Mouse (Mus musculus) left cerebral cortex, postnatal 14 days (tissue): ENCODE data around the gene Ang5. TPM values are rescaled to one million over a fixed set of nuclear protein-coding genes. Genes with fewer than 3 reads are reported as not detected.
A peak's percentile ranks its signal among the peaks of the same experiment; 100 is the strongest.
"Not testable (repeated sequence)": the region's sequence is repeated elsewhere in the genome, so short reads cannot be mapped to it uniquely, and the experiment has no call there.

ENCODE experiments used
- DNase-seq, 2 experiments: peaks; one replicate each; pipeline ENCODE4 v3.0.0; 2021 to 2022; ENCODE audit warnings: low spot score in 2 of 2, mixed read lengths in 1 of 2
- intact Hi-C: fragments of 180-260 bp; cut with DNase I; formaldehyde crosslinking; loops from one replicate; pipeline ENCODE4 v1.15.1; 2025
- long read RNA-seq, 2 experiments: library from polyadenylated mRNA; stranded (forward); transcript quantifications; one replicate each; pipeline ENCODE4 v2.0.0; 2021
- total RNA-seq, 2 experiments: library from RNA; stranded (reverse); gene quantifications; 2 replicates each; pipeline ENCODE4 v1.2.3; 2021

The Ang5 gene
- not detected for total RNA-seq
- long read RNA-seq, experiment 1: 0 reads
- long read RNA-seq, experiment 2: 0 reads

DNA sequence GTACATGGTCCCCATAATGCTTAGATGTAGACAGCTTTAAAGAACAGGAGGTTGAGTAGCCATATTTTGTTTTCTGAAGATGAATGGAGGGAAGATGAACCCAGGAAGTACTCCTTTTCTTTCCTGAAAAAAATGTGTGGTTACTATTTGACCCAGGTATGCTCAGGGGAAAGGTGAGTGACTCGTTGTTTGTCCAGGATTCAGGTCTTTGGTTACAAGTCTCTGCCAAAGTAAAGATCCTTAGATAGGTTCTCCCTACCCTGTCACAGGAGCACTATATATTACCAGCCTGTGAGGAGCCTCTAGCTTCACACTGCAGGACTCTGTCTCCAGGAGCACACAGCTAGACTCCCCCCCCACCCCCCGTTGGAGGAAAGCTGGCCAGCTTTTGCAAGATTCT, at the start of gene Ang5:
TSS of gene Ang5 (plus strand) at position 301 of the 400 bp plus-strand sequence.
- intact Hi-C loops, DNase-seq: not testable (repeated sequence)

DNA sequence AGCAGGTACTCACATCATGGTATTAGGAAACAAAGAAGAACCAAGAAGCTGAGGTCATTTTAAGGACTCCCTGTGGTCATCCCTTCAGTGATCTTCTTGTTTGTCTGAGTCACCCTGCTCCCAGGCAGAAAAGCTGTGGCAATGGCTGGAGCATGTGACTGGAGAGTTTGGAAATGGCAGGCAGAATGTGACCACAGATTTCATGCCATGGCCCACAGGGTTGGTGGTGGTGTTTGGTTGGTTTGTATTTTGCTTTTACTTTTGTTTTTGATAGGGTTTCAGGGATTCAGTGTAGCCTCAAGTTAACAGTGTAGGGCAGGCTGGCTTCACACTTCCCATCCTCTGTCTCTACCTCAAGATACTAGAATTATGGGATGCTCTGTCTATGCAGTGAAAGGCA, 38.7 kb upstream of the Ang5 start:
- intact Hi-C loops, DNase-seq: not testable (repeated sequence)

DNA sequence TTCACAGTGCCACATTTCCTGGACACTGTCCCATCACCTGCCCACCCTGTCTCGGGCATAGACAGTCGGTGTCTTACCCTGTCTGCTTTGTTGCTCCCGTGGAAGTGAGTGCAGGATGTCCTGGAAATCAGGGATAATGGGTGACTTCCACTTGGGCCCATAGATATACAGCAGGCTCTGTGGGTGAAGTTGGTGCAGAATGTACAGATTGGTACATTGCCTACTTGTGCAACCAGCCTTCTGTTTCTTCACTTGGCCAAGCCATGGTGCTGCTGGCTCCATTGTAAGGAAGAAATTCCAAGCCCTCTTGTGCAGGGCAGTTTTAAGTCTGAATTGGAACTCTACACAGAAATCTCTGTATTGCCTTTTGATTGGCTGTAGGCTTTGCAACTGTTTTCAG, 33.4 kb upstream of the Ang5 start, which contains the start of gene Ear10:
TSS of gene Ear10 (minus strand) at position 101 of the 400 bp plus-strand sequence.
- intact Hi-C loops: not testable (repeated sequence)

DNA sequence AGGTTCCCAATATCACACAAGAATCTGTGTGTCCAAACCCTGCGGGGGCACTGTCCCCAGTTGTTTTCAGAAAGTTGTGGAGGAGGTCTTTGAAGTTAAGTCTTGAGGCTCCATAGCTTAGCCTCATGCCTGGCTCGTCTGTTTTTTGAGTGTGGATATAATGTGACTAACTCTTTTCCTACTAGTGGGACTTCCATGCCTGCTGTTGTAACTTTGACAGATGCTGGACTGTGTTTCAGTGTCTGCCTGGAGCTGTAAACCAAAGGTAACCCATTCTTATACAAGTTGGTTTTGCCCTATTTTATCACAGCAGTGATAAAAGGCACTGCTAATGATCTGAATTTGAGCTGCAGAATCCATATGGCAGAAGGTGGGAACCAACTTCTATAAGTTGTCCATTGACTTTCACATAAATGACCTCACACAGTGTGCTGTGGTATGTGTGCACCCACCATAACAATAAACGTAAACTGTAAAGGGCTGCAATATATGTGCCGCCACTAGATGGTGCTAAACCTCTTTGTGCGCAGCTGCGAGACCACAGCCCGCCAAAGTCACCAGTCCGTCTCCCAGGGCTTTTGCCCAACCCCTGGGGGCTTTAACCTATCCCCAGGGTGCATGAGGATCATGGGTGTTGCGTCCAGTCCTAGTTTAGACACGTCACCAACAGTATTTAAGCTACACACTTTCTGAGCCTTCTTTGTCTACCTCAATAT, 32.0 kb upstream of the Ang5 start, which contains the start of gene Gm8113:
TSS of gene Gm8113 (plus strand) at position 703 of the 716 bp plus-strand sequence.
- peak; percentile 40 to 65 for DNase-seq
- intact Hi-C loops: not testable (repeated sequence)

More for the DNA sequence above, 33.4 kb upstream of the Ang5 start, which contains the start of gene Ear10:
- DNase-seq: not testable (repeated sequence)

DNA sequence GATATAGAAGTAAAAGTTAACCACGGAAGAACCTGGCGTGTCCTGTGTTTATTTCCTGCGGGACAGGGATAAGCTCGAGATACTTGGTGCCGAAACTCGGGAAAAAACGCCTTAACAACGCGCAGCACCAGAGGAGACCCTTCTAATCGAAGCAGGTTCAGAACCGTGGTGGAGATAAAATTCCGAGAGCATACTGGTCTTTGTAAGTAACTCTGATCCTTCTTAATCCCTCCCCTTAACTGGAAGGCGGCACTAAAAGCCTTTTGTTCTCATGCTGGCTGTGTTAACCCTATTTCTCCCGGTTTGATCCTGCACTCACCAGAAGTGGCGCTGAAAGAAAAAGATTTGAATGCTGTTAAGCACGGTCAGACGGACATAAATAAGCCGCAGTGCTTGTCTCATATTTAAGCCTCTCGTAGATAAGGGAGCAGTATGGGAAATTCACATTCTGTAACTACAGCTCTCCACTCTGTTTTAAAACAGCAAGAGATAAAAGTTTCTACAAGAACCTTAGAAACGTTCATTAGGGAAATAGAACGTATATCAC, 31.4 kb upstream of the Ang5 start:
- DNase-seq, intact Hi-C loops: not testable (repeated sequence)

DNA sequence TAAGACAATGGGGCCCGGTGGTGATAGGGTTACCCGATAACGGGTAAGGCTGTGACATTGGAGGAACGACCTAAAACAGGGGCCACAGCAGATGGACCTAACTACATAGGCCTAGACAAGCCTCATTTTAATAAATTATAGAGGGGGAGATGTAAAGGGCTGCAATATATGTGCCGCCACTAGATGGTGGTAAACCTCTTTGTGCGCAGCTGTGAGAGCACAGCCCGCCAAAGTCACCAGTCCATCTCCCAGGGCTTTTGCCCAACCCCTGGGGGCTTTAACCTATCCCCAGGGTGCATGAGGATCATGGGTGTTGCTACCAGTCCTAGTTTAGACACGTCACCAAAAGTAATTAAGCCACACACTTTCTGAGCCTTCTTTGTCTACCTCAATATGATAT, 23.9 kb upstream of the Ang5 start:
- intact Hi-C loops: not testable (repeated sequence)

DNA sequence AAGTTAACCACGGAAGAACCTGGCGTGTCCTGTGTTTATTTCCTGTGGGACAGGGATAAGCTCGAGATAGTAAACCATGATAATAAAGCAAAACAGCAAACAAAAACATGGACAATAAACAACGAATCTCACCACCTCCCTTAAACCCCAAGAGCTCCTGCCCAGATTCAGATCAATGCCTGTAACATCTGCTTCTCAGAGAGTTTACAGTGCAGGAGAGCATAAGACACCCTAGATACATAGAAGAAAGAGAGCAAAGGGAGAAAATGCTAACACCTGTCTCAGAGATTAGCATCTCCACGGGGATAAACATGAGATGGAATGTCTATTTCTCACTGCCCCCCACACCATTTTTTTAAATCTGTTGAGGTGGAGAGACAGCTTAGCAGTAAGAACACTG, 23.5 kb upstream of the Ang5 start:
- intact Hi-C loops, DNase-seq: not testable (repeated sequence)

More for the DNA sequence above, 23.9 kb upstream of the Ang5 start:
- peak; percentile 18 to 51 for DNase-seq

DNA sequence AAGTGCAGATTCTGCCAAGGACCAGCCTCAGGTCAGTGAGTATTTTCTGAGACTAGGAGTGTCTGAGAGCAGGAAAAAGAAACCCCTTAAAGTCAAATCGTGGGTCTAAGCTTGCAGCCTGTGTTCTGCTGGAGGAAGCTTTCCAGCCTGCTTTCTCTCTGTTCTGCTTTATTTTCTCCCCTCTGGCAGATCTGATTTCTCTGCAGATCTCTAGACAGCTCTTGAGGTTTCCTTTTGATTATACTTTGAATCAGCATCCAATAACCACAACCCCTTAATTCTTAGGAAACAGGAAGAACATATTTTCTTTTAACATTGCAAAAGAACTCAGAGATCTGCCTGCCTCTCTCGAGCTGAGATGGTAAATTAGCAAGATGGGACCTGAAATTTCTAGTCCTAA, 3.5 kb upstream of the Ang5 start:
- DNase-seq, intact Hi-C loops: not testable (repeated sequence)

DNA sequence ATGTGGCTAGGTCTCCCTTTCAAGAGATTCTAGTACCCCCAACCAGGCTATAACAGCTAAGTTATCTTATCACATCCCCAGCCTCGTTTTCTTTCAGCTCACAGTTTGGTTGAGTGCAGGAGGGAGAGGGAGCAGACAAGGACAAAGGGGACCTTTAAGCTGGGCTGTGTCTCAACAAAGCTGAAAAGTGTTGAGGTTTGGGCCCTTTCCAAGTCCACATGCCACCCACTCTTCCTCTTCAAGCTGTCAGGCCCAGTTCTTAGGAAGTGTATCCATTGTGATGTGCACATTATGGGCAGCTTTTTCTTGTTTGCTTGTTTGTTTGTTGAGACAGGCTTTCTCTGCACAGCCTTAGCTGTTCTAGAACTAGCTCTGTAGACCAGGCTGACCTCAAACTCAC, 1.8 kb upstream of the Ang5 start:
- DNase-seq, intact Hi-C loops: not testable (repeated sequence)

DNA sequence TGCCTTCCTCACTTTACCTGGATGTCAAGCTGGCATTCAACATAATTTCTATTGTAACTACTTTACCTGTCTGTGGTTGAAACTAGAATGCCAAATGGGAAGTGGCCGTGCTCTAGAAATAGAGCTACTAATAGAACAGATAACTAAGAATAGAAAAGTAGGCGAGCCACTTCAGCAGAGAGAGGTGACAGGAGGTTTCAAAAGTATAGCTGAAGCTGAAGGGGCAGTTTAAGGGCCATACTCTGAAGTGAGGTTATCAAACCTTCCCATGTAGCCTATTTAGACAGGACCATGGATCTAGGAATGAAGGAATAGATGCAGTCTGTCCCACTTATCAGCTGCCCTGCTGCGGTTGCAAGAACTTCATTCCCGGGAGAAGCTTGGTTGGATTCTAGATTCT, 26.6 kb downstream of the Ang5 start:
- intact Hi-C loops: no loop called here
- no peak for DNase-seq

DNA sequence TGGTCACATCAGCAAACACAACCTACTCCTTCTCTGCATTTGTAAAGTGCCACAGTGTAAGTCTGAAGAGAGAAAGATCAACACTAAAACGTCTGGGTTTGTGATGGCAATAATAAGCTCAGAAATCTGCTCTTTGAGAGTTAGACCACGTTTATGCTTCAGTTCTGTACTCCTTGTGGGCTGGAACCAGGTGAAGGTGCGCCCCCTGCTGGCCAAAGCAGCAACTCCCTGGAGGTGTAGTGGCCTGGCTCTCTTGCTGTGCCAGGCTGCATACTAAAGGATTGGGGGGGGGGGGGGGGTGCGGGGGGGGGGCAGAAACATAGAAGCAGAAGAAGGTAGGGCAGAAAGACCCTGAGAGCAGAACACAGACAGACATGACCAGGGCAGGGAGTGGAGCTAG, 27.0 kb downstream of the Ang5 start:
- intact Hi-C loops: no loop called here
- peak; percentile 40 to 56 for DNase-seq

DNA sequence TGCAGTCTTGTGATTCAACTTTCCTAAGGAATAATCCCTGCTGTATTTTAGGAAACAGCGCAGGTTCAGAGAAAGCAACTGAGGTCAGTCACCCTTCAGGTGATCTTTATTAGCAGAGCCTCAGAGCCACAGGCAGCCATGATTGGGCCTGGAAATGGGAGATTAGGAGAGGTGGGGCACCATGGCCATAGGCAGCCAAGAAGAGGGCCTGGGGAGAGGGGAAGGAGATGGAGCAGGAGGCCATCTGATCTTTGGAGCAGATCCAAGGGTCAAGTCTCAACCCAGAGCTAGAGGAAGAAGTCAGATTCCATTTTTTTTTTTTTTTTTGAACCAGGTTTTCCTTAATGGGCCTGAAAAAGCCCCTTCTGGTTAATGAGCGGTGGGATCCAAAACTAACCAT, 29.3 kb downstream of the Ang5 start:
- DNase-seq: no peak
- intact Hi-C loops: no loop called here

DNA sequence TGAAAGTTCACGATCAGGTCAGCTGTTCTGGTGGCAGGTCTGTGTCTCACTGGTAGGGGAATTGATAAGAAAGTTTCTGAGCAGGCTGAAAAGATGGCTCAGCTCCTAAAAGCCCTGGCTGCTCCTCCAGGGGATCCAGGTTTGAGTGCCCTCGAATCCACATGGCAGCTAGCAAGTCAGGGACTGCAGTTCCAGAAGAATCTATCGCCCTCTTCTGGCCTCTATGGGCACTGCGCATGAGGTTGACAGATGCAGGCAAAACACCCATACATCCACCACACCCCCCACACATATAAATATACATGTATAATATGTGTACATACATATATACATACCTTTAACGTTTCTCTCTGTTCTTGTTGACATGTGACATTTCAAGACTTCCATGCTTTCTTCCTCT, 30.5 kb downstream of the Ang5 start:
- DNase-seq: peak; percentile 81 to 88
- intact Hi-C loops: not testable (repeated sequence)

DNA sequence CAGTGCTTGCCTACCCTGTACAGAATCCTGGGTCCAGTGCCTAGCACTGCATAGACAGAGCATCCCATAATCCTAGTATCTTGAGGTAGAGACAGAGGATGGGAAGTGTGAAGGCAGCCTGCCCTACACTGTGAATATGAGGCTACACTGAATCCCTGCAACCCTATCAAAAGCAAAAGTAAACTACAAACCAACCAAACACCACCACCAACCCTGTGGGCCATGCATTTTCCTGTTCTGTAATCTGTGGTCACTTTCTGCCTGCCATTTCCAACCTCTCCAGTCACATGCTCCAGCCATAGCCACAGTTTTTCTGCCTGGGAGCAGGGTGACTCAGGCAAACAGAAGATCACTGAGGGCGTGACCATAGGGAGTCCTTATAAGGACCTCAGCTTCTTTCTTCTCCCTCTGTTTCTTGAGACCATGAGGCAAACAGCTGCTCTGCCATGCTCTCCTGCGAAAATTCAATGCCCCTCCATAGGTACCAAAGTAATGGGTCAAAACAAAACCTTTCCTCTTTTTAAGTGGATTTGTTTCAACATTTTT, 41.7 kb downstream of the Ang5 start:
- DNase-seq, intact Hi-C loops: not testable (repeated sequence)

DNA sequence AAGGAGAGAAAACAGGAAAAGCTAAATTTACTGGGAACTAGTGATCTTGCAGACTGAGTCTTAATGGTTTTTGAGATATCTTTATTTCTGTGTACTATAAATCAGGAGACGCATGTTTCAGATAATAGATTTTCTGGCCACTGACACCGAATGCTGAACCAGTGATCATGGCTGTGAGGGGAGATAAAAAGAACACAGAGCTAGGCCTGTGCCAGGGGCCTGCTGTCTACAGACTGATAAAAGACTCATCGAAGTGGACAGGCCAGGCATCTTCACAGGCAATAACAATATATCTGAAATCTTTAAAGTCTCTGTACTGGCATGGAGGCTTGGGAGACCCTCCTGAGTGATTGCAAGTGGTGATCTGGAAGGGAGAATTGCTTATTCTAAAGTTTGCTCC, 44.7 kb downstream of the Ang5 start:
- no peak for DNase-seq
- intact Hi-C loops: no loop called here

DNA sequence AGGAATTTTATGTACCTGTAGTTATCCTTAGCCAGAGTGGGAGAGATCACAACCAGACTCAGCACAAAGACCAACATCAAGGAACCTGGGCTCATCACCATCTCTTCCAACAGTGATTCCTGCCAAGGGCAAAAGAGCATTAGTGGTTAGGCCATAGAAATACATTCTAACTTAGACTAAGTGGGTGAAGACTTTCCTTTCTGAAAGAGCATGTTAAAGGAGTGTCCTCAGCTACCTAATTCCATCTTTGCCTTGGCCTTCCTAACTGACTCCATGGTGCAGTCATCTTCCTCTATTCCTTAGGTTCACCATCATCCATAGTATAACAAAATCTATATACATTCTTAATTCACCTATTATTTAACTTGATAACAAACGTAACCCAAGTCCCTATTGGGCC, 45.3 kb downstream of the Ang5 start, which contains the start of gene Ang6:
TSS of gene Ang6 (minus strand) at position 101 of the 400 bp plus-strand sequence.
- intact Hi-C loops: no loop called here
- no peak for DNase-seq

DNA sequence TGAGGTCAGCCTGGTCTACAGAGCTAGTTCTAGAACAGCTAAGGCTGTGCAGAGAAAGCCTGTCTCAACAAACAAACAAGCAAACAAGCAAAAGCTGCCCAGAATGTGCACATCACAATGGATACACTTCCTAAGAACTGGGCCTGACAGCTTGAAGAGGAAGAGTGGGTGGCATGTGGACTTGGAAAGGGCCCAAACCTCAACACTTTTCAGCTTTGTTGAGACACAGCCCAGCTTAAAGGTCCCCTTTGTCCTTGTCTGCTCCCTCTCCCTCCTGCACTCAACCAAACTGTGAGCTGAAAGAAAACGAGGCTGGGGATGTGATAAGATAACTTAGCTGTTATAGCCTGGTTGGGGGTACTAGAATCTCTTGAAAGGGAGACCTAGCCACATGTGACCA, 51.2 kb downstream of the Ang5 start:
- intact Hi-C loops, DNase-seq: not testable (repeated sequence)

DNA sequence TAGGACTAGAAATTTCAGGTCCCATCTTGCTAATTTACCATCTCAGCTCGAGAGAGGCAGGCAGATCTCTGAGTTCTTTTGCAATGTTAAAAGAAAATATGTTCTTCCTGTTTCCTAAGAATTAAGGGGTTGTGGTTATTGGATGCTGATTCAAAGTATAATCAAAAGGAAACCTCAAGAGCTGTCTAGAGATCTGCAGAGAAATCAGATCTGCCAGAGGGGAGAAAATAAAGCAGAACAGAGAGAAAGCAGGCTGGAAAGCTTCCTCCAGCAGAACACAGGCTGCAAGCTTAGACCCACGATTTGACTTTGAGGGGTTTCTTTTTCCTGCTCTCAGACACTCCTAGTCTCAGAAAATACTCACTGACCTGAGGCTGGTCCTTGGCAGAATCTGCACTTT, 52.8 kb downstream of the Ang5 start:
- intact Hi-C loops, DNase-seq: not testable (repeated sequence)
